Mouse (Mus musculus): ENCODE measurements at regions not wholly inside any gene's neighbourhood (a gene's known extent, or its start where the extent isn't known, plus 50 kb on each side); places are given as distances from the start of the nearest gene placed in this dataset.
A peak's percentile ranks its signal among the peaks of the same experiment; 100 is the strongest.
"Not testable (repeated sequence)": the region's sequence is repeated elsewhere in the genome, so short reads cannot be mapped to it uniquely, and the experiment has no call there.

- Histone ChIP-seq H3K4me3 (no peak overlapping the region), H3K27ac (0 out of 2 replicates have a peak overlapping the region, but pooled peaks have one; percentile 17)
- intact Hi-C loops (cut with DNase I), result no loop called here
- no peak for DNase-seq (ENCODE audit: extremely low spot score in 1 of 2, low spot score in 2 of 2)
- TF ChIP-seq CTCF (IDR thresholded peaks at IDR 0.05), result no peak
Measured at GRCm38 (mm10) chr8:8969112-8969950, 279.0 kb upstream of the Arglu1 start.

- no peak overlapping the region for H3K4me3 ChIP-seq
- TF ChIP-seq CTCF (IDR thresholded peaks at IDR 0.05), result no peak
- intact Hi-C loops (cut with DNase I), result no loop called here
- no peak for DNase-seq (ENCODE audit: extremely low spot score in 1 of 2, low spot score in 2 of 2)
- no peak overlapping the region for H3K27ac ChIP-seq
Measured at GRCm38 (mm10) chr8:8966658-8967048, 276.3 kb upstream of the Arglu1 start.

GRCm38 (mm10) chr8:8965983-8966657, 275.8 kb upstream of the Arglu1 start:
- TF ChIP-seq CTCF (IDR thresholded peaks at IDR 0.05), result no peak

GRCm38 (mm10) chr8:8960221-8960620, 269.9 kb upstream of the Arglu1 start:
- no peak overlapping the region for H3K4me3 ChIP-seq
- DNase-seq (ENCODE audit: extremely low spot score in 1 of 2, low spot score in 2 of 2), result no peak
- H3K27ac ChIP-seq, result no peak overlapping the region
- intact Hi-C loops (cut with DNase I), result no loop called here
- no peak for TF ChIP-seq CTCF (IDR thresholded peaks at IDR 0.05)

More at GRCm38 (mm10) chr8:8965983-8966657, 275.8 kb upstream of the Arglu1 start:
- no peak for DNase-seq (ENCODE audit: extremely low spot score in 1 of 2, low spot score in 2 of 2)
- intact Hi-C loops (cut with DNase I), result no loop called here
- Histone ChIP-seq H3K27ac (no peak overlapping the region), H3K4me3 (no peak overlapping the region)

GRCm38 (mm10) chr8:8959787-8960093, 269.4 kb upstream of the Arglu1 start:
- intact Hi-C loops (cut with DNase I), result no loop called here
- Histone ChIP-seq H3K27ac (peak overlapping the region; percentile 38; the same call in 1 of the 2 replicates), H3K4me3 (no peak overlapping the region)
- no peak for TF ChIP-seq CTCF (IDR thresholded peaks at IDR 0.05)
- DNase-seq (ENCODE audit: extremely low spot score in 1 of 2, low spot score in 2 of 2), result no peak

GRCm38 (mm10) chr8:8959021-8959786, 268.9 kb upstream of the Arglu1 start:
- no peak for TF ChIP-seq CTCF (IDR thresholded peaks at IDR 0.05)
- DNase-seq (ENCODE audit: extremely low spot score in 1 of 2, low spot score in 2 of 2), result no peak
- intact Hi-C loops (cut with DNase I), result no loop called here
- peak overlapping the region; percentile 57 for H3K27ac ChIP-seq
- no peak overlapping the region for H3K4me3 ChIP-seq

GRCm38 (mm10) chr8:8958140-8958539, 267.8 kb upstream of the Arglu1 start:
- DNase-seq (ENCODE audit: extremely low spot score in 1 of 2, low spot score in 2 of 2); H3K4me3 ChIP-seq; intact Hi-C loops (cut with DNase I): not testable (repeated sequence)
- peak overlapping the region; percentile 57; the same call in 1 of the 2 replicates for H3K27ac ChIP-seq

GRCm38 (mm10) chr8:8952212-8952611, 261.9 kb upstream of the Arglu1 start:
- no peak overlapping the region for H3K27ac ChIP-seq
- intact Hi-C loops (cut with DNase I), result no loop called here
- no peak for TF ChIP-seq CTCF (IDR thresholded peaks at IDR 0.05)
- DNase-seq (ENCODE audit: extremely low spot score in 1 of 2, low spot score in 2 of 2), result no peak
- H3K4me3 ChIP-seq, result no peak overlapping the region

- Histone ChIP-seq H3K4me3 (no peak overlapping the region), H3K27ac (no peak overlapping the region)
- TF ChIP-seq CTCF (IDR thresholded peaks at IDR 0.05), result no peak
- intact Hi-C loops (cut with DNase I), result no loop called here
- no peak for DNase-seq (ENCODE audit: extremely low spot score in 1 of 2, low spot score in 2 of 2)
Measured at GRCm38 (mm10) chr8:8951186-8951585, 260.9 kb upstream of the Arglu1 start.

GRCm38 (mm10) chr8:8947516-8948161, 257.3 kb upstream of the Arglu1 start:
- no peak overlapping the region for H3K4me3 ChIP-seq
- H3K27ac ChIP-seq, result no peak overlapping the region
- no peak for DNase-seq (ENCODE audit: extremely low spot score in 1 of 2, low spot score in 2 of 2)
- TF ChIP-seq CTCF (IDR thresholded peaks at IDR 0.05), result no peak
- intact Hi-C loops (cut with DNase I), result no loop called here

GRCm38 (mm10) chr8:8942991-8943390, 252.7 kb upstream of the Arglu1 start:
- intact Hi-C loops (cut with DNase I), result no loop called here
- Histone ChIP-seq H3K27ac (no peak overlapping the region), H3K4me3 (no peak overlapping the region)
- TF ChIP-seq CTCF (IDR thresholded peaks at IDR 0.05), result no peak
- DNase-seq (ENCODE audit: extremely low spot score in 1 of 2, low spot score in 2 of 2), result no peak

GRCm38 (mm10) chr8:8940899-8941298, 250.6 kb upstream of the Arglu1 start:
- no peak overlapping the region for H3K27ac ChIP-seq
- TF ChIP-seq CTCF (IDR thresholded peaks at IDR 0.05), result no peak
- intact Hi-C loops (cut with DNase I), result no loop called here
- H3K4me3 ChIP-seq, result no peak overlapping the region
- DNase-seq (ENCODE audit: extremely low spot score in 1 of 2, low spot score in 2 of 2), result no peak

All from left cerebral cortex, adult 2 months (tissue).